Mouse (Mus musculus): ENCODE measurements around the gene Foxp1. TPM values are rescaled to one million over a fixed set of nuclear protein-coding genes. Genes with fewer than 3 reads are reported as not detected.

Foxp1 gene
- polyA plus RNA-seq, 1 experiment from 2014 or later, result 52.4 TPM

- H3K9ac ChIP-seq (replicated peaks; ENCODE audit: low read depth, low read length), result no peak overlapping the region
- H3K27me3 ChIP-seq (ENCODE audit: control insufficient read depth, insufficient read depth, low read length), result no peaks in the 10 kb centered on the region
- no peak for ATAC-seq (ENCODE audit: low read depth)
- no peak overlapping the region for H3K4me3 ChIP-seq (ENCODE audit: low read depth, low read length)
- WGBS, result 96% methylated on average over 4 of the region's 4 CpGs
- H3K36me3 ChIP-seq (ENCODE audit: control insufficient read depth, insufficient read depth, low read length), result no peaks in the 10 kb centered on the region
- no peak overlapping the region for H3K4me2 ChIP-seq (ENCODE audit: low read depth, low read length)
- H3K4me1 ChIP-seq (ENCODE audit: control insufficient read depth, insufficient read depth, low read length), result no peaks in the 10 kb centered on the region
- no peaks in the 10 kb centered on the region for H3K9me3 ChIP-seq (ENCODE audit: control insufficient read depth, low read length)
- H3K27ac ChIP-seq (ENCODE audit: low read depth, low read length), result no peak overlapping the region
Measured at GRCm38 (mm10) chr6:99182777-99183176, 339.7 kb downstream of the Foxp1 start.

GRCm38 (mm10) chr6:99176216-99176615, 346.3 kb downstream of the Foxp1 start:
- no peaks in the 10 kb centered on the region for H3K4me1 ChIP-seq (ENCODE audit: control insufficient read depth, insufficient read depth, low read length)
- no peak for ATAC-seq (ENCODE audit: low read depth)
- H3K36me3 ChIP-seq (ENCODE audit: control insufficient read depth, insufficient read depth, low read length), result no peaks in the 10 kb centered on the region
- H3K27me3 ChIP-seq (ENCODE audit: control insufficient read depth, insufficient read depth, low read length), result no peaks in the 10 kb centered on the region
- no peak overlapping the region for H3K9ac ChIP-seq (replicated peaks; ENCODE audit: low read depth, low read length)
- H3K9me3 ChIP-seq (ENCODE audit: control insufficient read depth, low read length), result no peaks in the 10 kb centered on the region
- H3K27ac ChIP-seq (ENCODE audit: low read depth, low read length), result no peak overlapping the region
- H3K4me3 ChIP-seq (ENCODE audit: low read depth, low read length), result no peak overlapping the region
- 86% methylated on average over 3 of the region's 3 CpGs for WGBS
- no peak overlapping the region for H3K4me2 ChIP-seq (ENCODE audit: low read depth, low read length)

DNA sequence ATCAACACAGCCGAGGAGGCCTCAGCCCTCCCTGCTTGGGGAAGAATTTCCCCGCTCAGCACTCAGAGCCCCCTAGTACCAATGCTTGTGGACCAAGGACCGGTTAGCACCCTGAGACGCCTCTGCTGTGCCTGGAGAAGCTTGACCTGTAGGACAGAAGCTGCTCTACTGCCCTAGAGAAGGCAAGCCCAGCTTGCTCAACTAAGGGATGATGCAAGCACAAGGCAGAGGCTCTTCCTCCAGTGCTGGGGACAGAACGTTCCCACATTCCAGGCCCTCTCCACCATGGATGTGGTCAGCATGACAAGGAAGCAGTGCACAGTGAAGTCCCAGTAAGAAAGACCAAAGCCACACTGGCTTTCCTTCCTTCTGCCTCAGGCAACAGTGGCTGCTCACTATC, 347.1 kb downstream of the Foxp1 start:
- Histone ChIP-seq H3K4me2 (ENCODE audit: low read depth, low read length) (no peak overlapping the region), H3K9ac (replicated peaks; ENCODE audit: low read depth, low read length) (no peak overlapping the region), H3K27ac (ENCODE audit: low read depth, low read length) (no peak overlapping the region), H3K36me3 (ENCODE audit: control insufficient read depth, insufficient read depth, low read length) (no peaks in the 10 kb centered on the region), H3K27me3 (ENCODE audit: control insufficient read depth, insufficient read depth, low read length) (no peaks in the 10 kb centered on the region), H3K4me1 (ENCODE audit: control insufficient read depth, insufficient read depth, low read length) (no peaks in the 10 kb centered on the region), H3K4me3 (ENCODE audit: low read depth, low read length) (no peak overlapping the region), H3K9me3 (ENCODE audit: control insufficient read depth, low read length) (no peaks in the 10 kb centered on the region)
- 78% methylated on average over 5 of the region's 5 CpGs for WGBS
- ATAC-seq (ENCODE audit: low read depth), result no peak

- Histone ChIP-seq H3K4me2 (ENCODE audit: low read depth, low read length) (no peak overlapping the region), H3K36me3 (ENCODE audit: control insufficient read depth, insufficient read depth, low read length) (no peaks in the 10 kb centered on the region), H3K4me3 (ENCODE audit: low read depth, low read length) (no peak overlapping the region), H3K4me1 (ENCODE audit: control insufficient read depth, insufficient read depth, low read length) (no peaks in the 10 kb centered on the region), H3K27ac (ENCODE audit: low read depth, low read length) (no peak overlapping the region), H3K9me3 (ENCODE audit: control insufficient read depth, low read length) (no peaks in the 10 kb centered on the region), H3K27me3 (ENCODE audit: control insufficient read depth, insufficient read depth, low read length) (no peaks in the 10 kb centered on the region), H3K9ac (replicated peaks; ENCODE audit: low read depth, low read length) (no peak overlapping the region)
- ATAC-seq (ENCODE audit: low read depth), result no peak
- 77% methylated on average over 2 of the region's 2 CpGs for WGBS
Measured at GRCm38 (mm10) chr6:99173902-99174210, 348.7 kb downstream of the Foxp1 start.

- H3K9me3 ChIP-seq (ENCODE audit: control insufficient read depth, low read length), result no peaks in the 10 kb centered on the region
- H3K4me3 ChIP-seq (ENCODE audit: low read depth, low read length), result no peak overlapping the region
- 83% methylated on average over 14 of the region's 14 CpGs for WGBS
- H3K27me3 ChIP-seq (ENCODE audit: control insufficient read depth, insufficient read depth, low read length), result no peaks in the 10 kb centered on the region
- H3K4me1 ChIP-seq (ENCODE audit: control insufficient read depth, insufficient read depth, low read length), result no peaks in the 10 kb centered on the region
- ATAC-seq (ENCODE audit: low read depth), result no peak
- H3K4me2 ChIP-seq (ENCODE audit: low read depth, low read length), result no peak overlapping the region
- no peaks in the 10 kb centered on the region for H3K36me3 ChIP-seq (ENCODE audit: control insufficient read depth, insufficient read depth, low read length)
- H3K27ac ChIP-seq (ENCODE audit: low read depth, low read length), result no peak overlapping the region
- H3K9ac ChIP-seq (replicated peaks; ENCODE audit: low read depth, low read length), result no peak overlapping the region
Measured at GRCm38 (mm10) chr6:99173066-99173901, 349.2 kb downstream of the Foxp1 start.

DNA sequence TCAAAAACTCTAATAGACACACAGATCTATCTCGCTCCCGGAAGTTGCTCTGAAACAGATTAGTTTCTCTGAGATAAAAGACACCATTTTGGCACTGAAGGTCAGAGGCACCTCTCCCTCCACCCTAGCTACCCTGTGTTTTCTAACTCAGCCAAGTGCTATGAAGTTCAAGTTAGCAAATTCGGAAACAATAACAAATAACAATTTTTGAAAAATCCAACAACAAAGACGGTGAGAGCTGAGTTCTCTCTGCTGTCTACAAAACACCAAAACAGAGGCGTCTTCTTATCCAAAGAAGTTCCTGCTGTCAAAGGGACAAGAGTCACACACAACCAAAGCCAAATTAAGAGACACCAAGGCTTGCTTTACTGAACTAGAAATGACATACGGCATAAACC, 349.9 kb downstream of the Foxp1 start:
- no peak overlapping the region for H3K27ac ChIP-seq (ENCODE audit: low read depth, low read length)
- H3K9me3 ChIP-seq (ENCODE audit: control insufficient read depth, low read length), result no peaks in the 10 kb centered on the region
- no peak overlapping the region for H3K4me2 ChIP-seq (ENCODE audit: low read depth, low read length)
- H3K36me3 ChIP-seq (ENCODE audit: control insufficient read depth, insufficient read depth, low read length), result no peaks in the 10 kb centered on the region
- no peak overlapping the region for H3K9ac ChIP-seq (replicated peaks; ENCODE audit: low read depth, low read length)
- no peak overlapping the region for H3K4me3 ChIP-seq (ENCODE audit: low read depth, low read length)
- no peaks in the 10 kb centered on the region for H3K27me3 ChIP-seq (ENCODE audit: control insufficient read depth, insufficient read depth, low read length)
- WGBS, result 94% methylated on average over 6 of the region's 6 CpGs
- ATAC-seq (ENCODE audit: low read depth), result no peak
- H3K4me1 ChIP-seq (ENCODE audit: control insufficient read depth, insufficient read depth, low read length), result no peaks in the 10 kb centered on the region

- H3K9me3 ChIP-seq (ENCODE audit: control insufficient read depth, low read length), result no peaks in the 10 kb centered on the region
- no peak overlapping the region for H3K27ac ChIP-seq (ENCODE audit: low read depth, low read length)
- 81% methylated on average over 8 of the region's 8 CpGs for WGBS
- no peak overlapping the region for H3K9ac ChIP-seq (replicated peaks; ENCODE audit: low read depth, low read length)
- no peak overlapping the region for H3K4me2 ChIP-seq (ENCODE audit: low read depth, low read length)
- no peaks in the 10 kb centered on the region for H3K36me3 ChIP-seq (ENCODE audit: control insufficient read depth, insufficient read depth, low read length)
- no peak overlapping the region for H3K4me3 ChIP-seq (ENCODE audit: low read depth, low read length)
- no peaks in the 10 kb centered on the region for H3K27me3 ChIP-seq (ENCODE audit: control insufficient read depth, insufficient read depth, low read length)
- no peak for ATAC-seq (ENCODE audit: low read depth)
- no peaks in the 10 kb centered on the region for H3K4me1 ChIP-seq (ENCODE audit: control insufficient read depth, insufficient read depth, low read length)
Measured at GRCm38 (mm10) chr6:99171901-99172588, 350.5 kb downstream of the Foxp1 start.

GRCm38 (mm10) chr6:99171281-99171825, 351.2 kb downstream of the Foxp1 start:
- no peak for ATAC-seq (ENCODE audit: low read depth)
- Histone ChIP-seq H3K4me1 (ENCODE audit: control insufficient read depth, insufficient read depth, low read length) (no peaks in the 10 kb centered on the region), H3K9me3 (ENCODE audit: control insufficient read depth, low read length) (no peaks in the 10 kb centered on the region), H3K36me3 (ENCODE audit: control insufficient read depth, insufficient read depth, low read length) (no peaks in the 10 kb centered on the region), H3K27me3 (ENCODE audit: control insufficient read depth, insufficient read depth, low read length) (no peaks in the 10 kb centered on the region), H3K4me3 (ENCODE audit: low read depth, low read length) (no peak overlapping the region), H3K27ac (ENCODE audit: low read depth, low read length) (no peak overlapping the region), H3K4me2 (ENCODE audit: low read depth, low read length) (no peak overlapping the region), H3K9ac (replicated peaks; ENCODE audit: low read depth, low read length) (no peak overlapping the region)
- WGBS, result 76% methylated on average over 6 of the region's 6 CpGs

DNA sequence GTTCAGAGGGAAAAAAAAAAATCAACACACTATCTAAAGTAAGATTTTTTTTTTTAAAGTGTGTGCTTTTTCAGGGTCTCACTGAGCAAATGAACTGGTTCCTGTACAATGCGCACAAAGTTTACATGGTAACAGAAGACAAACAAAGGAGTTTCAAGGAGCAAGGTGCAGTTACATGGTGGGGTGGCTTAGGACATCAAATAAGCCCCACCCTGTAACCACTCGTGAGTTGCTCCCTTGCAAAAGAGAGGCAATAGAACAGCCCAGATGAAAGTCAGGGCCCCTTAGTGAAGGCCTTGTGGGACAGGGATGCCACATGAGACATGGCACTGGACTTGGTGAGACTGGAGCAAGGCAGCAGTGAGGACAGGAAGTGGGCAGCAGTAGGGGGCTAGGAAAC, 353.8 kb downstream of the Foxp1 start:
- no peaks in the 10 kb centered on the region for H3K9me3 ChIP-seq (ENCODE audit: control insufficient read depth, low read length)
- WGBS, result 82% methylated on average over 2 of the region's 2 CpGs
- H3K4me2 ChIP-seq (ENCODE audit: low read depth, low read length), result no peak overlapping the region
- no peak overlapping the region for H3K4me3 ChIP-seq (ENCODE audit: low read depth, low read length)
- no peaks in the 10 kb centered on the region for H3K36me3 ChIP-seq (ENCODE audit: control insufficient read depth, insufficient read depth, low read length)
- no peak overlapping the region for H3K9ac ChIP-seq (replicated peaks; ENCODE audit: low read depth, low read length)
- no peak overlapping the region for H3K27ac ChIP-seq (ENCODE audit: low read depth, low read length)
- no peak for ATAC-seq (ENCODE audit: low read depth)
- no peaks in the 10 kb centered on the region for H3K27me3 ChIP-seq (ENCODE audit: control insufficient read depth, insufficient read depth, low read length)
- H3K4me1 ChIP-seq (ENCODE audit: control insufficient read depth, insufficient read depth, low read length), result no peaks in the 10 kb centered on the region
